Mouse (Mus musculus) spleen, adult 2 months (tissue): ENCODE data around the gene Pla2g4b.

Source experiments
- CTCF ChIP-seq: fragments of 200-500 bp; IDR thresholded peaks from 2 replicates; pipeline ENCODE4 v1.5.1; 2011; ENCODE audit warnings: mild to moderate bottlenecking, inconsistent platforms; ENCODE audit not compliant: insufficient read depth, insufficient read length, insufficient replicate concordance; ENCODE audit errors: extremely low read depth
- POLR2A ChIP-seq: fragments of 200-500 bp; IDR thresholded peaks from 2 replicates; pipeline ENCODE4 v1.6.1; 2011; ENCODE audit warnings: low read depth, low read length, inconsistent platforms

DNA sequence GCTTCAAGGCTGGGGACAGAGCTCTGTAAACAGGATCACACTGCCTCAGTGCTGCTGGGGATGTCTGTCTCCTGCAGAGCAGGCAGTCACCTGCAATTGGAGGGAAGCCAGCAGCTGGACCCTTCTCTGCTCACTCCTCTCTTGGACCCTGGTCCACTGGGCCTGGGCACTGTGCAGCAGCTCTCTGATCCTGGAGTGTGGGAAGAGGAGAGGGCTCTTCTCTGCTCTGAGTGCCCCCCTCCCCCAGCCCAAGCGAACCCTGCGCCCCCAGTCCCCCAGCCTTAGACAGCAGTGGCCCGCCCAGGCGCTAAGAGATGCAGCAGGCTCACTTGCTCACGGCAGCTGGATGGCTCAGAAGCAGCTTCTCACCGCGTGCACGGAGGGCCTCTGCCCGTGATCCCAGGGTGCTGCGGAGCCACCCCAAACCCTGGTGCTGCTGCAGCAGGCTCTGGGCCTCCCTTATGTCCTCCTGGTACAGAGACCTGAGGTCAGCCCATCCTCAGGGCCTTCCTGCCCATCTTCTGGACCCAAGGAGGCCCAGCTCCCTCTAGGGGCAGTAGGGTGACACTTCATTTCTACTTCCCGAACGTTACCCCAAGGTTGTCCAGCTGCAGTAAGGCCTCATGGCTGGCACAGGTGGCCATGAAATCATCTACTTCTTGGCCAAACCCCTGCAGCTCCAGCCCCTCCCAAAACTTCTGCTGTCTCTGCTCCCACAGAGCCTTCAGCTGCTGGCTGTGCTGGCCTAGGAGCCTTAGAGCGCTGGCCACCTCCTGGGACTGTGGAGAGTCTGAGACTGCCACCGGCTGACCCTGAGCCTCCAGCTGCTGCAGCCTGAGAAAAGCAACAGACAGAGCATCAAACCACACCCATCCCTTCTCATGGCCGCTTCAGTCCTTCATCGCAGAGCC, 35.6 kb downstream of the Pla2g4b start:
- TF ChIP-seq POLR2A, result no peak
- peak; percentile 27; the same call in 1 of the 2 replicates for TF ChIP-seq CTCF
